Mouse (Mus musculus): ENCODE results near the gene Gpalpp1. TPM values are rescaled to one million over a fixed set of nuclear protein-coding genes. Genes with fewer than 3 reads are reported as not detected.

Gpalpp1 gene
- polyA plus RNA-seq, 1 experiment from 2014 or later, result 15.1 TPM

- ATAC-seq (ENCODE audit: low FRiP score), result no peak
- WGBS, result 44% methylated on average over 13 of the region's 13 CpGs
- peak; percentile 34 for DNase-seq (ENCODE audit: low spot score)
- Histone ChIP-seq H3K9ac (ENCODE audit: low read depth, low read length) (no peak overlapping the region), H3K36me3 (ENCODE audit: control insufficient read depth, insufficient read depth, low read length) (no peaks in the 10 kb centered on the region), H3K4me2 (replicated peaks; ENCODE audit: low read depth, low read length) (no peak overlapping the region), H3K4me3 (ENCODE audit: low read depth, low read length) (no peak overlapping the region), H3K27ac (ENCODE audit: low read depth, low read length) (no peak overlapping the region), H3K4me1 (replicated peaks; ENCODE audit: control insufficient read depth, insufficient read depth, low read length) (0 out of 2 replicates have a peak, but pooled peaks cover 2% of the 10 kb centered on the region), H3K9me3 (ENCODE audit: control insufficient read depth, low read length) (no peaks in the 10 kb centered on the region), H3K27me3 (ENCODE audit: control insufficient read depth, insufficient read depth, low read length) (no peaks in the 10 kb centered on the region)
Measured at GRCm38 (mm10) chr14:76149531-76150179, 39.1 kb upstream of the Gpalpp1 start.

DNA sequence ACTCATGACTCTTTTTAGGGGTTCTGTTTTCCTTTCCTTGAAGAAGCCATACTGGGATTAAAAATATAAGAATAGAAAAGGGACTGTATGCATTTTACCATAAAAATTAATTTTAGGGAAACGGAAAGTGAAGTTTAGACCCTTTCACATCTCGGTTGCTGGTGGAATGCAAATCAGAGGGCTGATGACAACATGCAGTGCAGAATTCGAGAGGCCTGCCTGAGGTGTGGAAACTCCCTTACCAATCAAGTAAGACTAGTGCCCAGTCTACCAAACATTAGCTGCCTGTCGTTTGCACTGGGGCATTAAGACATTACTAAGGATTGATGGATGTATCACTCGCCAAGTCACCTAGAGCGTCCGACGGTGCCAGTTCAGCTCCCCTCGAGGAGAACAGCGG lies 37.7 kb upstream of the Gpalpp1 start:
- Histone ChIP-seq H3K27me3 (ENCODE audit: control insufficient read depth, insufficient read depth, low read length) (no peaks in the 10 kb centered on the region), H3K4me3 (ENCODE audit: low read depth, low read length) (no peak overlapping the region), H3K36me3 (ENCODE audit: control insufficient read depth, insufficient read depth, low read length) (no peaks in the 10 kb centered on the region), H3K9ac (ENCODE audit: low read depth, low read length) (no peak overlapping the region), H3K27ac (ENCODE audit: low read depth, low read length) (no peak overlapping the region), H3K4me1 (replicated peaks; ENCODE audit: control insufficient read depth, insufficient read depth, low read length) (0 out of 2 replicates have a peak, but pooled peaks cover under 1% of the 10 kb centered on the region), H3K4me2 (replicated peaks; ENCODE audit: low read depth, low read length) (no peak overlapping the region), H3K9me3 (ENCODE audit: control insufficient read depth, low read length) (no peaks in the 10 kb centered on the region)
- no peak for DNase-seq (ENCODE audit: low spot score)
- WGBS, result 90% methylated on average over 10 of the region's 10 CpGs
- no peak for ATAC-seq (ENCODE audit: low FRiP score)

GRCm38 (mm10) chr14:76147061-76147460 lies 36.5 kb upstream of the Gpalpp1 start:
- 82% methylated on average over 6 of the region's 6 CpGs for WGBS
- H3K4me2 ChIP-seq (replicated peaks; ENCODE audit: low read depth, low read length), result no peak overlapping the region

DNA sequence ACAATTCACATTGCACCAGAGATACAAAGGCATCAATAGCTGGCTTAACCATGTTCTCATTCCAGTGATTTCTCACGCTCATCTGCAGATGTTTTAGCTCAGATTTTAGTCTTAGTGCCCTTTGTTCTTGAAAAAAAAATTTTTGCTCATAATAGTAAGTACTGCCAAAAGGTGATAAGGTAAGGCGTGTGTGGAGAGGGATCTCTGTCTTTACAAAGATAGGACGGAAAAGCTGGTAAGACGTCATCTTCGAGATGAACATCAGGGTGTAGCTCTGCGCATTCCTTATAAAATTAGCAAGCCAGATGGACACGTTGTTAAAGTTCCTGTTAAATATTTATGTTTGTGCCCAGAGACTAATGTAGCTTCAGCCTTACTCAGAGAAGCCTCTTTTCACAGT lies 35.3 kb upstream of the Gpalpp1 start:
- Histone ChIP-seq H3K4me3 (ENCODE audit: low read depth, low read length) (no peak overlapping the region), H3K9me3 (ENCODE audit: control insufficient read depth, low read length) (no peaks in the 10 kb centered on the region), H3K9ac (ENCODE audit: low read depth, low read length) (no peak overlapping the region), H3K4me2 (replicated peaks; ENCODE audit: low read depth, low read length) (no peak overlapping the region), H3K4me1 (replicated peaks; ENCODE audit: control insufficient read depth, insufficient read depth, low read length) (no peaks in the 10 kb centered on the region), H3K27me3 (ENCODE audit: control insufficient read depth, insufficient read depth, low read length) (no peaks in the 10 kb centered on the region), H3K27ac (ENCODE audit: low read depth, low read length) (no peak overlapping the region), H3K36me3 (ENCODE audit: control insufficient read depth, insufficient read depth, low read length) (no peaks in the 10 kb centered on the region)
- DNase-seq (ENCODE audit: low spot score) (no peak), ATAC-seq (ENCODE audit: low FRiP score) (no peak)
- WGBS, result 58% methylated on average over 7 of the region's 7 CpGs

More at GRCm38 (mm10) chr14:76147061-76147460, 36.5 kb upstream of the Gpalpp1 start:
- H3K4me1 ChIP-seq (replicated peaks; ENCODE audit: control insufficient read depth, insufficient read depth, low read length), result no peaks in the 10 kb centered on the region
- no peak overlapping the region for H3K9ac ChIP-seq (ENCODE audit: low read depth, low read length)
- H3K4me3 ChIP-seq (ENCODE audit: low read depth, low read length), result no peak overlapping the region
- DNase-seq (ENCODE audit: low spot score) (no peak), ATAC-seq (ENCODE audit: low FRiP score) (no peak)
- H3K27me3 ChIP-seq (ENCODE audit: control insufficient read depth, insufficient read depth, low read length), result no peaks in the 10 kb centered on the region
- no peaks in the 10 kb centered on the region for H3K9me3 ChIP-seq (ENCODE audit: control insufficient read depth, low read length)
- no peak overlapping the region for H3K27ac ChIP-seq (ENCODE audit: low read depth, low read length)
- H3K36me3 ChIP-seq (ENCODE audit: control insufficient read depth, insufficient read depth, low read length), result no peaks in the 10 kb centered on the region

GRCm38 (mm10) chr14:76145248-76145647 lies 34.7 kb upstream of the Gpalpp1 start:
- Histone ChIP-seq H3K4me1 (replicated peaks; ENCODE audit: control insufficient read depth, insufficient read depth, low read length) (no peaks in the 10 kb centered on the region), H3K4me2 (replicated peaks; ENCODE audit: low read depth, low read length) (no peak overlapping the region), H3K27me3 (ENCODE audit: control insufficient read depth, insufficient read depth, low read length) (no peaks in the 10 kb centered on the region), H3K27ac (ENCODE audit: low read depth, low read length) (no peak overlapping the region), H3K4me3 (ENCODE audit: low read depth, low read length) (no peak overlapping the region), H3K9ac (ENCODE audit: low read depth, low read length) (no peak overlapping the region), H3K9me3 (ENCODE audit: control insufficient read depth, low read length) (no peaks in the 10 kb centered on the region), H3K36me3 (ENCODE audit: control insufficient read depth, insufficient read depth, low read length) (no peaks in the 10 kb centered on the region)
- 90% methylated on average over 1 of the region's 1 CpGs for WGBS
- no peak for DNase-seq (ENCODE audit: low spot score)
- ATAC-seq (ENCODE audit: low FRiP score), result no peak

DNA sequence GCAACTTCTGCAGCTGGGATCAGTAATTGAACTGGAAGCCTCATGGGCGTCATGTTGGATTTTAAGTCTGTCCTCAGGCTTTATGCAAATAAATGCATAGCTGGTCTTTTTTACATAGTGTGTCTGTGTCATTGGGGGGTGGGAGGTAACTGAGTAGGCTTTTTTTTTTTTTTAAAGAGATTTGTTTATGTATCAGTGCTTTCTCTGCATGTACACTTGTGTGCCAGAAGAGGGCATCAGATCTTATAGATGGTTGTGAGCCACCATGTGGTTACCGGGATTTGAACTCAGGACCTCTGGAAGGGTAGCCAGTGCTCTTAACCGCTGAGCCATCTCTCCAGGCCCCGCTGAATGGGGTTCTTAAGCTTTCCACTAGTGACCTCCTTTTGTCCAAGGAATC lies 24.4 kb upstream of the Gpalpp1 start:
- DNase-seq (ENCODE audit: low spot score) (no peak), ATAC-seq (ENCODE audit: low FRiP score) (no peak)
- no peak overlapping the region for H3K4me3 ChIP-seq (ENCODE audit: low read depth, low read length)
- 93% methylated on average over 4 of the region's 4 CpGs for WGBS
- H3K27ac ChIP-seq (ENCODE audit: low read depth, low read length), result no peak overlapping the region
- no peaks in the 10 kb centered on the region for H3K4me1 ChIP-seq (replicated peaks; ENCODE audit: control insufficient read depth, insufficient read depth, low read length)
- H3K4me2 ChIP-seq (replicated peaks; ENCODE audit: low read depth, low read length), result no peak overlapping the region
- H3K36me3 ChIP-seq (ENCODE audit: control insufficient read depth, insufficient read depth, low read length), result peaks cover 6% of the 10 kb centered on the region; the same call in 1 of the 2 replicates
- no peaks in the 10 kb centered on the region for H3K27me3 ChIP-seq (ENCODE audit: control insufficient read depth, insufficient read depth, low read length)
- H3K9ac ChIP-seq (ENCODE audit: low read depth, low read length), result no peak overlapping the region
- H3K9me3 ChIP-seq (ENCODE audit: control insufficient read depth, low read length), result no peaks in the 10 kb centered on the region

- H3K9ac ChIP-seq (ENCODE audit: low read depth, low read length), result no peak overlapping the region
Measured at GRCm38 (mm10) chr14:76128174-76128573, 17.6 kb upstream of the Gpalpp1 start.

GRCm38 (mm10) chr14:76127311-76127710 lies 16.8 kb upstream of the Gpalpp1 start:
- 92% methylated on average over 3 of the region's 3 CpGs for WGBS
- H3K9ac ChIP-seq (ENCODE audit: low read depth, low read length), result no peak overlapping the region
- H3K4me3 ChIP-seq (ENCODE audit: low read depth, low read length), result no peak overlapping the region
- H3K9me3 ChIP-seq (ENCODE audit: control insufficient read depth, low read length), result no peaks in the 10 kb centered on the region
- H3K36me3 ChIP-seq (ENCODE audit: control insufficient read depth, insufficient read depth, low read length), result peaks cover 5% of the 10 kb centered on the region
- H3K4me2 ChIP-seq (replicated peaks; ENCODE audit: low read depth, low read length), result no peak overlapping the region
- ATAC-seq (ENCODE audit: low FRiP score) (no peak), DNase-seq (ENCODE audit: low spot score) (no peak)
- no peaks in the 10 kb centered on the region for H3K4me1 ChIP-seq (replicated peaks; ENCODE audit: control insufficient read depth, insufficient read depth, low read length)
- no peaks in the 10 kb centered on the region for H3K27me3 ChIP-seq (ENCODE audit: control insufficient read depth, insufficient read depth, low read length)
- H3K27ac ChIP-seq (ENCODE audit: low read depth, low read length), result no peak overlapping the region

More at GRCm38 (mm10) chr14:76128174-76128573, 17.6 kb upstream of the Gpalpp1 start:
- H3K4me1 ChIP-seq (replicated peaks; ENCODE audit: control insufficient read depth, insufficient read depth, low read length), result no peaks in the 10 kb centered on the region
- H3K36me3 ChIP-seq (ENCODE audit: control insufficient read depth, insufficient read depth, low read length), result peaks cover 8% of the 10 kb centered on the region
- no peaks in the 10 kb centered on the region for H3K27me3 ChIP-seq (ENCODE audit: control insufficient read depth, insufficient read depth, low read length)
- 92% methylated on average over 4 of the region's 4 CpGs for WGBS
- ATAC-seq (ENCODE audit: low FRiP score) (no peak), DNase-seq (ENCODE audit: low spot score) (no peak)
- no peak overlapping the region for H3K4me2 ChIP-seq (replicated peaks; ENCODE audit: low read depth, low read length)
- H3K4me3 ChIP-seq (ENCODE audit: low read depth, low read length), result no peak overlapping the region
- no peak overlapping the region for H3K27ac ChIP-seq (ENCODE audit: low read depth, low read length)
- H3K9me3 ChIP-seq (ENCODE audit: control insufficient read depth, low read length), result no peaks in the 10 kb centered on the region

GRCm38 (mm10) chr14:76122663-76123058 lies 12.1 kb upstream of the Gpalpp1 start:
- Histone ChIP-seq H3K9me3 (ENCODE audit: control insufficient read depth, low read length) (no peaks in the 10 kb centered on the region), H3K9ac (ENCODE audit: low read depth, low read length) (no peak overlapping the region), H3K4me1 (replicated peaks; ENCODE audit: control insufficient read depth, insufficient read depth, low read length) (no peaks in the 10 kb centered on the region), H3K27ac (ENCODE audit: low read depth, low read length) (no peak overlapping the region), H3K4me3 (ENCODE audit: low read depth, low read length) (no peak overlapping the region), H3K36me3 (ENCODE audit: control insufficient read depth, insufficient read depth, low read length) (peaks cover 5% of the 10 kb centered on the region), H3K4me2 (replicated peaks; ENCODE audit: low read depth, low read length) (no peak overlapping the region), H3K27me3 (ENCODE audit: control insufficient read depth, insufficient read depth, low read length) (no peaks in the 10 kb centered on the region)
- no peak for DNase-seq (ENCODE audit: low spot score)
- WGBS, result 94% methylated on average over 8 of the region's 8 CpGs
- no peak for ATAC-seq (ENCODE audit: low FRiP score)
